Mouse (Mus musculus): ENCODE data around the gene Atp1b1.

DNA sequence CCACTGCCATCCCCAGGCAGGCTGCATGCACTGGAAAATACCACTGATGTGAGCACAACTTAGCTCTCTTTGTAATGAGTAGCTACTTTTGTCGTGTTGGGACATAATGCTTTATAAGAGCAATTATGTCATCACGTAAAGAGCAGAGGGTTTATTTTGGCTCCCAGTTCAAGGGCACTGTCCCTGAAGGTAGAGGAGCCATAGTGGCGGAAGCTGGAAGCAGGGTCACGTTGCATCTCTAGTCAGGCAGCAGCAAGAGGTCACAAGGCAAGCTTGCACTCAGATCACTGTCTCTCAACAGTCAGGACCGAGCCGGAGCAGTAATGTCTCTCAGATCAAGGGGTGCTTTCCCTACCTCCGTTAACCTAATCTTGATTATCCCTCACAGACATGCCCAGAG is 30.4 kb downstream of the Atp1b1 start:
- TF ChIP-seq CTCF (IDR thresholded peaks at IDR 0.05; ENCODE audit: low read depth) (no peak), EP300 (IDR thresholded peaks at IDR 0.05; ENCODE audit: low read depth) (no peak)
